Mouse (Mus musculus) hindbrain, embryonic 15.5 days (tissue): ENCODE data around the gene Tenm4. TPM values are rescaled to one million over a fixed set of nuclear protein-coding genes. Genes with fewer than 3 reads are reported as not detected.
A peak's percentile ranks its signal among the peaks of the same experiment; 100 is the strongest.

Experiments used
- ATAC-seq: fragments of 200-750 bp; cut with Nextera tagmentation; 2 replicates; pipeline ENCODE4 v1.8.0; 2017; ENCODE audit warnings: low read depth, moderate number of reproducible peaks, moderate TSS enrichment; ENCODE audit not compliant: low FRiP score
- H3K27ac ChIP-seq: fragments of 300-500 bp; sonication (generic); replicated peaks from 2 replicates; pipeline ENCODE4 v1.5.1; 2015; ENCODE audit warnings: mild to moderate bottlenecking, inconsistent platforms
- H3K27me3 ChIP-seq: fragments of 300-500 bp; sonication (generic); 2 replicates; pipeline ENCODE4 v1.6.1; 2015; ENCODE audit warnings: control low read depth, inconsistent platforms
- H3K36me3 ChIP-seq: fragments of 300-500 bp; sonication (generic); 2 replicates; pipeline ENCODE4 v1.6.1; 2015; ENCODE audit warnings: control low read depth, inconsistent platforms
- H3K4me1 ChIP-seq: fragments of 300-500 bp; sonication (generic); replicated peaks from 2 replicates; pipeline ENCODE4 v1.6.1; 2015; ENCODE audit warnings: control low read depth, inconsistent platforms
- H3K4me2 ChIP-seq: fragments of 300-500 bp; sonication (generic); 2 replicates; pipeline ENCODE4 v1.6.1; 2015; ENCODE audit warnings: moderate library complexity, mild to moderate bottlenecking, inconsistent platforms
- H3K4me3 ChIP-seq: fragments of 300-500 bp; sonication (generic); 2 replicates; pipeline ENCODE4 v1.5.1; 2015; ENCODE audit warnings: mild to moderate bottlenecking, inconsistent platforms
- H3K9ac ChIP-seq: fragments of 300-500 bp; sonication (generic); 2 replicates; pipeline ENCODE4 v1.6.1; 2015; ENCODE audit warnings: inconsistent platforms
- H3K9me3 ChIP-seq: fragments of 300-500 bp; sonication (generic); 2 replicates; pipeline ENCODE4 v1.6.1; 2016; ENCODE audit warnings: control low read depth, inconsistent platforms
- WGBS: fragments of 180-500 bp; shearing (Covaris S2); methylation state at CpG from one replicate; pipeline ENCODE4 v1.1.7; 2015; 5-methylcytosine and 5-hydroxymethylcytosine counted together
- polyA plus RNA-seq: library from polyadenylated mRNA; unstranded; fragments of >200 nt; fragmentation: Nextera tagmentation; extraction: Ambion mirVana; gene quantifications from 2 replicates; pipeline ENCODE4 v1.2.1, GENCODE M21; 2015

Tenm4 gene
- polyA plus RNA-seq, 1 experiment from 2014 or later: 39.0 TPM

DNA sequence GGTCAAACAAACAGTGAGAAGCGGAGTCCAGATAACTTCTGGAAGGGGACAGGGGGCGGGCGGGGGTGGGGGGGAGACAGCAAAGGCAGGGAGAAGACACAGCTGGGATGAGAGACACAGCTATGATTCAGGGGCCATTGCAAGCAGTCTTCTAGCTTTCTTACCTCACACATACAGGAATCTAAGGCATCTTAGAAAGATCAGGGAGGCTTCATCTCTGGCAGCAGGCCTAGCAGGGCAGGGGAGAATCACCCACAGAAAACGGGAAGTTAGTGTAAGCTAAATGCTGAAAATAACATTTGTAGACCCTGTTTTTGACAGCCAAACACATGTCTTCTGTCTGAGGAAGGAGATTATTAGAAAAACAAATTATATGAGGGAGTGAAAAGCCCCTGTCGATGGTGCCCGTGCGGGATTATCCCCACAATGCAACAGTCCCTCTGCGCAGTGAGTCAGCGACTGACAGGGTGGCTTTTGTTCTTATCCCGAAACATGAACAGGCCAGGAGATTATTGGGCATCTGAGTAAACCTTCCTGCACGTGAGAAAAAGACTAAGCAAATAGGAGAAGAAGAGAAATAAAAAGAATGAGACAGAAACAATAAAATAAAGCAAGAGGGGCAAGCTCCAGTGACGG, 584.5 kb downstream of the Tenm4 start:
- Histone ChIP-seq H3K36me3 (no peaks in the 10 kb centered on the region), H3K4me2 (no peak overlapping the region), H3K27me3 (no peaks in the 10 kb centered on the region), H3K27ac (no peak overlapping the region), H3K9ac (no peak overlapping the region), H3K9me3 (no peaks in the 10 kb centered on the region), H3K4me1 (peaks cover 14% of the 10 kb centered on the region), H3K4me3 (no peak overlapping the region)
- ATAC-seq: no peak
- 65% methylated on average over 12 of the region's 12 CpGs for WGBS

- no peak overlapping the region for H3K9ac ChIP-seq
- no peaks in the 10 kb centered on the region for H3K9me3 ChIP-seq
- ATAC-seq: no peak
- peaks cover 15% of the 10 kb centered on the region for H3K4me1 ChIP-seq
- 53% methylated on average over 10 of the region's 10 CpGs for WGBS
- no peaks in the 10 kb centered on the region for H3K27me3 ChIP-seq
- no peak overlapping the region for H3K4me3 ChIP-seq
- H3K4me2 ChIP-seq: no peak overlapping the region
- H3K36me3 ChIP-seq: no peaks in the 10 kb centered on the region
- no peak overlapping the region for H3K27ac ChIP-seq
Observed at GRCm38 (mm10) chr7:96756104-96756742, 585.2 kb downstream of the Tenm4 start.

DNA sequence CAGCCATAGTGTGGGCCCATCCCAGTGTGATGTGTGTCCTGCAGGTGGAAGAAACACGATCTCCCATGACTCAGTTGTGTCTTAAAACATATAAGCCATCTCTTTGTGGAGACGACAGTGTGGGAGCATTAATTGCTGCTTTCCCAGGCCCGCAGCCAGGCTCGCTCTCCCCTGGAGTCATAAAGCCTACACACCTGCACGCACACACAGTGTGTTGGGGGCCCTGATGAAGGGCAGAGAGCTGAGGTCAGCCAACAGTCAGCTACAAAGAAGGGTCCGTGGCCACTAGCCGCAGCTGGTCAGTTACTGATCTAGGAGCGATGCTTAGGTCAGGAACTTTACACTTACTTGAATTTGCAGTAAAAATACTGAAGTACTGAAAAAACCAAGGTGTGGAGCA, 586.0 kb downstream of the Tenm4 start:
- Histone ChIP-seq H3K4me1 (peaks cover 15% of the 10 kb centered on the region), H3K9ac (no peak overlapping the region), H3K9me3 (no peaks in the 10 kb centered on the region), H3K27me3 (no peaks in the 10 kb centered on the region), H3K27ac (no peak overlapping the region), H3K36me3 (no peaks in the 10 kb centered on the region), H3K4me3 (no peak overlapping the region), H3K4me2 (no peak overlapping the region)
- ATAC-seq: no peak
- 77% methylated on average over 8 of the region's 8 CpGs for WGBS

- H3K9me3 ChIP-seq: no peaks in the 10 kb centered on the region
- no peaks in the 10 kb centered on the region for H3K36me3 ChIP-seq
- H3K27me3 ChIP-seq: no peaks in the 10 kb centered on the region
- peaks cover 20% of the 10 kb centered on the region for H3K4me1 ChIP-seq
- no peak for ATAC-seq
- H3K27ac ChIP-seq: no peak overlapping the region
- WGBS: 64% methylated on average over 6 of the region's 6 CpGs
- H3K4me2 ChIP-seq: no peak overlapping the region
- no peak overlapping the region for H3K4me3 ChIP-seq
- H3K9ac ChIP-seq: no peak overlapping the region
Observed at GRCm38 (mm10) chr7:96760208-96760607, 589.2 kb downstream of the Tenm4 start.

GRCm38 (mm10) chr7:96761151-96761550, 590.1 kb downstream of the Tenm4 start:
- no peak overlapping the region for H3K4me3 ChIP-seq
- H3K36me3 ChIP-seq: no peaks in the 10 kb centered on the region
- ATAC-seq: peak; percentile 12; the same call in 1 of the 2 replicates
- no peaks in the 10 kb centered on the region for H3K27me3 ChIP-seq
- no peak overlapping the region for H3K4me2 ChIP-seq
- H3K9ac ChIP-seq: no peak overlapping the region
- 55% methylated on average over 5 of the region's 5 CpGs for WGBS
- no peak overlapping the region for H3K27ac ChIP-seq
- H3K4me1 ChIP-seq: peaks cover 20% of the 10 kb centered on the region
- H3K9me3 ChIP-seq: no peaks in the 10 kb centered on the region

- Histone ChIP-seq H3K4me2 (no peak overlapping the region), H3K36me3 (no peaks in the 10 kb centered on the region), H3K9ac (no peak overlapping the region), H3K27ac (no peak overlapping the region), H3K4me1 (peaks cover 13% of the 10 kb centered on the region; the same call in 1 of the 2 replicates), H3K9me3 (no peaks in the 10 kb centered on the region), H3K4me3 (no peak overlapping the region), H3K27me3 (no peaks in the 10 kb centered on the region)
- ATAC-seq: no peak
- 51% methylated on average over 15 of the region's 15 CpGs for WGBS
Observed at GRCm38 (mm10) chr7:96765321-96765960, 594.4 kb downstream of the Tenm4 start.

DNA sequence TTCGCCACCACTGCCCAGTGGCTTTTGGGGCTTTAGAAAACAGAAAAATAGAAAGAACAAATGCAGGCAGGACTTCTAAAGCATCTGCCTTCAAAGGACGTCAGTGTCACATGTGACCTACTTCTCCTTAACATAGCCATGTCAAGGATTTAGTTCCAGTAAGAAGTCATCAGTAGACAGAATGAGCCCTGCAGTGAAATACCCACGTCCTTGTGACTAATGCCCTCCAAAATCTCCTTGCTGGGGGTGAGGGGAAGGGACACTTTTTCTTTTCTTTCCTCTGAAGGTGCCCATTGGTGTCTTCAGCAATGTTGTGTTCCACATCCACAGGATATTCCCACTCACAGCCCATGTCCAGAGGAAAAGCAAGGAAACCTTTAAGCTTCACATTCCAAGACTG, 596.0 kb downstream of the Tenm4 start:
- Histone ChIP-seq H3K4me1 (peaks cover 10% of the 10 kb centered on the region; the same call in 1 of the 2 replicates), H3K27ac (no peak overlapping the region), H3K4me2 (no peak overlapping the region), H3K36me3 (no peaks in the 10 kb centered on the region), H3K4me3 (no peak overlapping the region), H3K27me3 (no peaks in the 10 kb centered on the region), H3K9ac (no peak overlapping the region), H3K9me3 (no peaks in the 10 kb centered on the region)
- WGBS: 76% methylated on average over 3 of the region's 3 CpGs
- no peak for ATAC-seq

DNA sequence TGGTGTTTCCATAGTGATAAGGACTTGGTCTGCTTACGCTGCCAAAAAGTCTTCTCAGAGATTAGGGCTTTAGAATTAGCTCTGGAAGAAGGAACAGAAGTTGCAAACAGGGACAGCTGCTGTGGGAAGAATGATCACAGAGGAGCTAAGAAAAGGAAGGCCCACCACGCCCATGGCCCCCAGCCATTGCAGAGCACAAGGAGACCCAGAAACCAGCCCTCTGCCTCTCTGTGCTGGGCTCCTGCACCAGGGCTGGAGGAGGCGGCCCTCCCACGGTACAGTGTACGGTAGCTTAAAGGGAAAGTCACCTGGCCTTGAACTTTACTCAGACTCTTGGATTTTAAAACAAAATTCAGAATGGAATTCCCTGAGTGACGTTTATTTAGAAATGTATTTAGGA, 597.7 kb downstream of the Tenm4 start:
- Histone ChIP-seq H3K9me3 (no peaks in the 10 kb centered on the region), H3K4me3 (no peak overlapping the region), H3K9ac (no peak overlapping the region), H3K4me2 (no peak overlapping the region), H3K27ac (no peak overlapping the region), H3K27me3 (no peaks in the 10 kb centered on the region), H3K4me1 (peaks cover 10% of the 10 kb centered on the region; the same call in 1 of the 2 replicates), H3K36me3 (peaks cover 5% of the 10 kb centered on the region; the same call in 1 of the 2 replicates)
- no peak for ATAC-seq
- 94% methylated on average over 6 of the region's 6 CpGs for WGBS

- H3K9me3 ChIP-seq: no peaks in the 10 kb centered on the region
- H3K4me2 ChIP-seq: no peak overlapping the region
- no peak overlapping the region for H3K27ac ChIP-seq
- no peak for ATAC-seq
- no peaks in the 10 kb centered on the region for H3K27me3 ChIP-seq
- H3K4me3 ChIP-seq: no peak overlapping the region
- peaks cover 9% of the 10 kb centered on the region; the same call in 1 of the 2 replicates for H3K4me1 ChIP-seq
- H3K36me3 ChIP-seq: peaks cover 5% of the 10 kb centered on the region; the same call in 1 of the 2 replicates
- WGBS: 73% methylated on average over 4 of the region's 4 CpGs
- no peak overlapping the region for H3K9ac ChIP-seq
Observed at GRCm38 (mm10) chr7:96769784-96770183, 598.7 kb downstream of the Tenm4 start.

DNA sequence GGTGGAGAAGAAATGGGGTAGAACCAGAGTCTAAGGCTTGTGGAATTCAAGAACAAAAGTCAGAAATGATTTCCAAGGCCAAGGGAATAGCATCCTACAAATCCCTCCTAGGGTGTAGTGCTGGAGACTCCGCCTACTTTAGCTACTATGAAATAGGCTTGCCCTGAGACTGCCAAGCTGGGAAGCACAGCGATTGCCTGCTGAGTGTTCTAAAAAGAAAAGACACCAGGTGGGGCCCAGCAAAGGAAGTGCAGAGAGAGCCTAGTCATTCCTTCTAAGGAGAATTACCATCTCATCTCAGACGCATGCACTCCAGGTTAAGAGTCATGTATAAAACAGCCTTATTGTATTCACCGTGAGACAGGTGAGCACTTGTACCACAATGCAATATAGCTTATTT, 601.9 kb downstream of the Tenm4 start:
- H3K9me3 ChIP-seq: no peaks in the 10 kb centered on the region
- no peak overlapping the region for H3K4me2 ChIP-seq
- no peak overlapping the region for H3K4me3 ChIP-seq
- peaks cover 5% of the 10 kb centered on the region; the same call in 1 of the 2 replicates for H3K36me3 ChIP-seq
- no peaks in the 10 kb centered on the region for H3K27me3 ChIP-seq
- ATAC-seq: no peak
- peaks cover 6% of the 10 kb centered on the region; the same call in 1 of the 2 replicates for H3K4me1 ChIP-seq
- H3K27ac ChIP-seq: no peak overlapping the region
- no peak overlapping the region for H3K9ac ChIP-seq
- WGBS: 76% methylated on average over 4 of the region's 4 CpGs

- H3K27me3 ChIP-seq: no peaks in the 10 kb centered on the region
- no peaks in the 10 kb centered on the region for H3K9me3 ChIP-seq
- H3K4me2 ChIP-seq: no peak overlapping the region
- no peak overlapping the region for H3K9ac ChIP-seq
- 0 out of 2 replicates have a peak, but pooled peaks have one; percentile 29 for ATAC-seq
- WGBS: 85% methylated on average over 17 of the region's 17 CpGs
- no peak overlapping the region for H3K27ac ChIP-seq
- H3K4me1 ChIP-seq: peaks cover 6% of the 10 kb centered on the region; the same call in 1 of the 2 replicates
- no peak overlapping the region for H3K4me3 ChIP-seq
- H3K36me3 ChIP-seq: peaks cover 5% of the 10 kb centered on the region; the same call in 1 of the 2 replicates
Observed at GRCm38 (mm10) chr7:96773585-96774225, 602.7 kb downstream of the Tenm4 start.

- Histone ChIP-seq H3K9me3 (no peaks in the 10 kb centered on the region), H3K27ac (no peak overlapping the region), H3K9ac (no peak overlapping the region), H3K4me1 (peaks cover 6% of the 10 kb centered on the region; the same call in 1 of the 2 replicates), H3K4me3 (no peak overlapping the region), H3K4me2 (no peak overlapping the region), H3K27me3 (no peaks in the 10 kb centered on the region), H3K36me3 (peaks cover 5% of the 10 kb centered on the region; the same call in 1 of the 2 replicates)
- no peak for ATAC-seq
- WGBS: 47% methylated on average over 6 of the region's 6 CpGs
Observed at GRCm38 (mm10) chr7:96775080-96775486, 604.0 kb downstream of the Tenm4 start.
